Mouse (Mus musculus) bone marrow macrophage, adult 2 months (primary cell): ENCODE results near the gene Dtx1. TPM values are rescaled to one million over a fixed set of nuclear protein-coding genes. Genes with fewer than 3 reads are reported as not detected.

ENCODE experiments used
- H3K27ac ChIP-seq: 2 replicates; pipeline ENCODE4 v1.5.1; 2012; ENCODE audit warnings: low read depth, low read length; ENCODE audit not compliant: insufficient read depth
- H3K4me1 ChIP-seq: 2 replicates; pipeline ENCODE4 v1.6.1; 2012; ENCODE audit warnings: low read length; ENCODE audit not compliant: control insufficient read depth, insufficient read depth
- H3K4me3 ChIP-seq: 2 replicates; pipeline ENCODE4 v1.5.1; 2012; ENCODE audit warnings: mild to moderate bottlenecking, low read length, moderate library complexity; ENCODE audit not compliant: insufficient read depth
- CTCF ChIP-seq: IDR thresholded peaks from 2 replicates; pipeline ENCODE4 v1.5.1; 2012; ENCODE audit warnings: low read depth, mild to moderate bottlenecking, low read length, moderate library complexity
- POLR2A ChIP-seq: IDR thresholded peaks from 2 replicates; pipeline ENCODE4 v1.6.1; 2012; ENCODE audit warnings: mild to moderate bottlenecking, low read depth, low read length, borderline replicate concordance
- polyA plus RNA-seq: library from polyadenylated mRNA; stranded (reverse); fragments of >200 nt; gene quantifications from 2 replicates; pipeline ENCODE4 v1.2.4, GENCODE M21; 2012; ENCODE audit not compliant: missing spikeins, insufficient read depth, insufficient read length

Gene Dtx1
- not detected in 2 replicates for polyA plus RNA-seq

- H3K4me1 ChIP-seq = no peaks in the 10 kb centered on the region
- TF ChIP-seq CTCF (no peak), POLR2A (no peak)
- H3K27ac ChIP-seq = no peak within 1 kb of the TSS
- peak within 1 kb of the TSS; percentile 33 for H3K4me3 ChIP-seq
Measured at GRCm38 (mm10) chr5:120711827-120712226, at the start of gene Dtx1. TSS of gene Dtx1 (minus strand) at chr5:120711927.

- Histone ChIP-seq H3K4me1 (peaks cover 13% of the 10 kb centered on the region), H3K27ac (no peak overlapping the region), H3K4me3 (no peak overlapping the region)
- TF ChIP-seq CTCF (no peak), POLR2A (no peak)
Measured at GRCm38 (mm10) chr5:120754215-120754614, 42.5 kb upstream of the Dtx1 start.

GRCm38 (mm10) chr5:120752786-120753185, 41.1 kb upstream of the Dtx1 start:
- TF ChIP-seq CTCF (no peak), POLR2A (no peak)
- no peak overlapping the region for H3K4me3 ChIP-seq
- H3K4me1 ChIP-seq = peaks cover 20% of the 10 kb centered on the region
- no peak overlapping the region for H3K27ac ChIP-seq

- no peak for TF ChIP-seq POLR2A
- no peak for TF ChIP-seq CTCF
- H3K4me3 ChIP-seq = no peak overlapping the region
- peaks cover 20% of the 10 kb centered on the region for H3K4me1 ChIP-seq
- H3K27ac ChIP-seq = no peak overlapping the region
Measured at GRCm38 (mm10) chr5:120751206-120751605, 39.5 kb upstream of the Dtx1 start.

GRCm38 (mm10) chr5:120749688-120750087, 38.0 kb upstream of the Dtx1 start, which contains the start of gene Oas2:
TSS of gene Oas2 (minus strand) at chr5:120749853.
- TF ChIP-seq POLR2A = 0 out of 2 replicates have a peak, but pooled peaks have one; percentile 2
- TF ChIP-seq CTCF = no peak
- H3K4me1 ChIP-seq = peaks cover 20% of the 10 kb centered on the region
- H3K27ac ChIP-seq = peak within 1 kb of the TSS; percentile 82
- peak within 1 kb of the TSS; percentile 51 for H3K4me3 ChIP-seq

GRCm38 (mm10) chr5:120746451-120746850, 34.7 kb upstream of the Dtx1 start:
- no peak for TF ChIP-seq POLR2A
- no peak for TF ChIP-seq CTCF
- no peak overlapping the region for H3K27ac ChIP-seq
- peaks cover 20% of the 10 kb centered on the region for H3K4me1 ChIP-seq
- no peak overlapping the region for H3K4me3 ChIP-seq

- Histone ChIP-seq H3K4me1 (no peaks in the 10 kb centered on the region; the same call in 1 of the 2 replicates), H3K4me3 (no peak overlapping the region), H3K27ac (no peak overlapping the region)
- TF ChIP-seq CTCF (peak; percentile 54), POLR2A (no peak)
Measured at GRCm38 (mm10) chr5:120742125-120742524, 30.4 kb upstream of the Dtx1 start.

- no peak overlapping the region for H3K4me3 ChIP-seq
- H3K4me1 ChIP-seq = no peaks in the 10 kb centered on the region
- TF ChIP-seq POLR2A (no peak), CTCF (no peak)
- no peak overlapping the region for H3K27ac ChIP-seq
Measured at GRCm38 (mm10) chr5:120734380-120734990, 22.8 kb upstream of the Dtx1 start.

- TF ChIP-seq POLR2A (no peak), CTCF (no peak)
- Histone ChIP-seq H3K4me1 (no peaks in the 10 kb centered on the region), H3K4me3 (no peak overlapping the region)
Measured at GRCm38 (mm10) chr5:120733696-120734095, 22.0 kb upstream of the Dtx1 start.

GRCm38 (mm10) chr5:120732740-120733139, 21.0 kb upstream of the Dtx1 start:
- H3K4me1 ChIP-seq = no peaks in the 10 kb centered on the region
- H3K4me3 ChIP-seq = no peak overlapping the region
- TF ChIP-seq POLR2A (no peak), CTCF (no peak)
- H3K27ac ChIP-seq = no peak overlapping the region

More at GRCm38 (mm10) chr5:120733696-120734095, 22.0 kb upstream of the Dtx1 start:
- H3K27ac ChIP-seq = no peak overlapping the region
